Mouse (Mus musculus) stomach, postnatal 0 days (tissue): ENCODE measurements around the gene Itpka.

Experiments
- CTCF ChIP-seq: IDR thresholded peaks from 2 replicates; pipeline ENCODE4 v1.5.1; 2016; ENCODE audit warnings: antibody characterized with exemption, low read depth, mild to moderate bottlenecking, moderate library complexity
- EP300 ChIP-seq: optimal IDR thresholded peaks from 2 replicates; pipeline ENCODE3; 2016; ENCODE audit warnings: antibody characterized with exemption

DNA sequence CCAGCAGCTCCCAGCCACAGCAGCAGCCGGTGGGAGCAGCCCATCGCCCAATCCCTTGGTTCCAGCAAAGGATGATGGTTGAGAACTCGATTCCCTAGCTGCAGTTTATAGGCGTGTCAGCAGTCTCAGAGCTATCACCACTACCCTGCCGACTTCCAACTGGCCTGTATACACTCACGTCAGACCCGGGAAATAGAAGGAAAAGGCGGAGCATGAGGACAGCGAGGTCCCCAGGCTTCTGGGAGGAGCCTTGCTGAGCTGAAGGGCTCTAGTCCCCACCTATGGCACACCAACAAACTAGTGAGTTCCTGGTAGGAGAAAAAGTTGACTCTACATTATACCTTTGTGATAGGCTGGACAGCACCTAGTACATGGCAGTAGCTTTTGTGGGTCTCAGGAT lies 18.1 kb downstream of the Itpka start, which contains the start of gene Ltk:
- TF ChIP-seq CTCF (no peak), EP300 (no peak)
